Mouse (Mus musculus) midbrain, embryonic 11.5 days (tissue): ENCODE data around the gene Prkrip1. TPM values are rescaled to one million over a fixed set of nuclear protein-coding genes. Genes with fewer than 3 reads are reported as not detected.

ENCODE experiments used
- ATAC-seq: fragments of 200-750 bp; cut with Nextera tagmentation; 2 replicates; pipeline ENCODE4 v1.8.0; 2017; ENCODE audit warnings: moderate TSS enrichment, moderate library complexity; ENCODE audit not compliant: low FRiP score
- DNase-seq: peaks from one replicate; pipeline ENCODE4 v3.0.0; 2015; ENCODE audit warnings: low spot score; ENCODE audit errors: missing footprints
- H3K27ac ChIP-seq: fragments of 300-500 bp; sonication (generic); 2 replicates; pipeline ENCODE4 v1.5.1; 2014; ENCODE audit warnings: low read depth, low read length
- H3K27me3 ChIP-seq: fragments of 300-500 bp; sonication (generic); 2 replicates; pipeline ENCODE4 v1.6.1; 2014; ENCODE audit warnings: mild to moderate bottlenecking, low read length, moderate library complexity, mixed read lengths; ENCODE audit not compliant: control insufficient read depth, insufficient read depth
- H3K36me3 ChIP-seq: fragments of 300-500 bp; sonication (generic); 2 replicates; pipeline ENCODE4 v1.6.1; 2014; ENCODE audit warnings: mild to moderate bottlenecking, low read length, moderate library complexity, mixed read lengths; ENCODE audit not compliant: control insufficient read depth, insufficient read depth
- H3K4me1 ChIP-seq: fragments of 300-500 bp; sonication (generic); 2 replicates; pipeline ENCODE4 v1.6.1; 2014; ENCODE audit warnings: low read length; ENCODE audit not compliant: control insufficient read depth, insufficient read depth
- H3K4me2 ChIP-seq: fragments of 300-500 bp; sonication (generic); 2 replicates; pipeline ENCODE4 v1.6.1; 2014; ENCODE audit warnings: mild to moderate bottlenecking, moderate library complexity
- H3K4me3 ChIP-seq: fragments of 300-500 bp; sonication (generic); 2 replicates; pipeline ENCODE4 v1.5.1; 2014; ENCODE audit warnings: low read depth, low read length
- H3K9ac ChIP-seq: fragments of 300-500 bp; sonication (generic); 2 replicates; pipeline ENCODE4 v1.6.1; 2014; ENCODE audit warnings: low read length
- H3K9me3 ChIP-seq: fragments of 300-500 bp; sonication (generic); 2 replicates; pipeline ENCODE4 v1.6.1; 2016; ENCODE audit warnings: low read length; ENCODE audit not compliant: control insufficient read depth
- WGBS: fragments of 180-500 bp; shearing (Covaris S2); extraction: QIAGEN DNeasy Blood & Tissue Kit; methylation state at CpG from one replicate; pipeline ENCODE4 v1.1.7; 2014; 5-methylcytosine and 5-hydroxymethylcytosine counted together
- polyA plus RNA-seq: library from polyadenylated mRNA; unstranded; fragments of >200 nt; fragmentation: Nextera tagmentation; extraction: Ambion mirVana; gene quantifications from 2 replicates; pipeline ENCODE4 v1.2.1, GENCODE M21; 2014

The Prkrip1 gene
- polyA plus RNA-seq, 1 experiment from 2014 or later, result 74.2 TPM

DNA sequence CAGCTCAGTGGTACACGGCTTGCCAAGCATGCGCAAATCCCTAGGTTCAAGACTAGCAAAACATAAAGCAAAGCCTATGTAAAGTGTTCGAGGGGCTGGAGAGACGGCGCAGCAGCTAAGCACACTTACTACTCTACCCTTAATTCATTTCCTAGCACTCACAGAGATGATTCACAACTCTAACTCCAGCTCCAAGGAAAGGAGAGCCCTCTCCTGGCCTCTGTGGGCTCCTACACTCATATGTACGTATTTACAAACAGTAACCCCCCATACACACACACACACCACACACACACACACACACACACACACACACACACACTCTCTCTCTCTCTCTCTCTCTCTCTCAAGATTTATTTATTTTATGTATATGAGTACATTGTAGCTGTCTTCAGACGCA lies 15.0 kb downstream of the Prkrip1 start:
- H3K9ac ChIP-seq, result no peak overlapping the region
- no peak overlapping the region for H3K4me3 ChIP-seq
- H3K27me3 ChIP-seq, result no peaks in the 10 kb centered on the region
- no peak overlapping the region for H3K4me2 ChIP-seq
- 93% methylated on average over 7 of the region's 7 CpGs for WGBS
- no peaks in the 10 kb centered on the region for H3K9me3 ChIP-seq
- no peaks in the 10 kb centered on the region for H3K4me1 ChIP-seq
- ATAC-seq (no peak), DNase-seq (peak; percentile 37)
- H3K27ac ChIP-seq, result no peak overlapping the region
- peaks cover 11% of the 10 kb centered on the region for H3K36me3 ChIP-seq

DNA sequence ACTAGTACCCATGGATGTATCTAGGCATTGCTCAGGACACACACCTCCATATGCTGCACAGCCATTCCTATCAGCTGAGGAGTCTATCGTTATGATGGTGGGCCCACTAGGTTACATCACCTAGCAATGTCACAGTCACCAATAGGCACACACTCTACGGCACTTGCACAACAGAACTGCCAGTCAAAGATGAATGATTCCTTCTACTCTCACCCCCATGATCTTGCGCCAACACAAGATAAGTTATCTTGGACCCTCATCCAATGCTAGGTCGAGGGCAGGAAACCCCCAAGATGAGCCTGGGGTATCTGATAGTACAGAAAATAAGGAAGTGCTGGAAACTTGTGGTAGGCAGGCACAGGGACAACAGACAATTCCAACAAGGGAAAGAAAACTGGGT lies 15.9 kb downstream of the Prkrip1 start:
- peak; percentile 75 for DNase-seq
- no peak overlapping the region for H3K9ac ChIP-seq
- 94% methylated on average over 4 of the region's 4 CpGs for WGBS
- H3K4me3 ChIP-seq, result no peak overlapping the region
- no peak for ATAC-seq
- H3K36me3 ChIP-seq, result peaks cover 8% of the 10 kb centered on the region
- H3K27ac ChIP-seq, result no peak overlapping the region
- H3K27me3 ChIP-seq, result no peaks in the 10 kb centered on the region
- no peaks in the 10 kb centered on the region for H3K9me3 ChIP-seq
- no peak overlapping the region for H3K4me2 ChIP-seq
- no peaks in the 10 kb centered on the region for H3K4me1 ChIP-seq

DNA sequence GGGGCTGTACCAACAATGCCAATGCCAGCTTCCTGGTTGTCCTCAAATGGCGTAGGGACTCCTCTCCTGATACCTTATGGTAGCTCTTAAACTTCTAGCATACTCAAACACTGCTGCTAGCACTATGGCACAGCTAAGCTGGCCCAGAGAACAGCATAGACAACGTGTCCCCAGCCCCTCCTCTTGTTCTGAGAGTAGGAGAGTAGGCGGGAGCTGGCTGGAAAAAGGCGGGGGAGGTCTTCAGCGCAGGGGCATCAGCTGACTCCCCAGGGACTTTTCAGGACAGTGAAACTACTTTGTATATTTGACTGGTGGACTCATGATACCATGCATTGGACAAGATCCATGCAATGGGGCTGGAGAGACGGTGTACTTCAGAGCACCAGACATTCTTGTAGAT lies 16.7 kb downstream of the Prkrip1 start:
- Histone ChIP-seq H3K36me3 (peaks cover 8% of the 10 kb centered on the region), H3K27me3 (no peaks in the 10 kb centered on the region), H3K4me2 (no peak overlapping the region), H3K27ac (no peak overlapping the region), H3K4me1 (no peaks in the 10 kb centered on the region), H3K4me3 (no peak overlapping the region), H3K9ac (no peak overlapping the region), H3K9me3 (no peaks in the 10 kb centered on the region)
- DNase-seq (peak; percentile 44), ATAC-seq (no peak)
- 90% methylated on average over 6 of the region's 6 CpGs for WGBS

DNA sequence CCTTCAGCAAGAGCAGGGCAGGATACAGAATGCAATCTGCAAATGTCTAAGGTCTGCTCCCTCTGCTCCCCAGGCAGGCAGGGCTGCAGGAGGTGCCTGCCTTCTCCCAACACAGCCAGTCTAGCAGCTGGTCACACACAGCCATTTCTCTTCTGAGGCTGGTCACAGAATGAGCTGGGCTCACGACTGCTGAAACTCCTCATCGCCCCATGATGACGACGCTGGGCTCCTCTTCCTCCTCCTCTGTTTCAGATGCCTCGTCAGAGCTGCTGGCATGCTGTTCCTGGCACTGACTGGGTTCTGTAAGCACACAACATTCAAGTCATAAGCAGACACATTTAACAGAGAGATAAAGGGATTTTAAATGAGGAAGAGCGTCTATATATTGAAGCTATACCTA lies 17.6 kb downstream of the Prkrip1 start:
- H3K9me3 ChIP-seq, result no peaks in the 10 kb centered on the region
- no peak overlapping the region for H3K27ac ChIP-seq
- WGBS, result 83% methylated on average over 6 of the region's 6 CpGs
- no peak overlapping the region for H3K4me2 ChIP-seq
- H3K36me3 ChIP-seq, result peaks cover 8% of the 10 kb centered on the region
- no peak overlapping the region for H3K4me3 ChIP-seq
- no peak for ATAC-seq
- H3K9ac ChIP-seq, result no peak overlapping the region
- H3K4me1 ChIP-seq, result no peaks in the 10 kb centered on the region
- peak; percentile 37 for DNase-seq
- no peaks in the 10 kb centered on the region for H3K27me3 ChIP-seq

DNA sequence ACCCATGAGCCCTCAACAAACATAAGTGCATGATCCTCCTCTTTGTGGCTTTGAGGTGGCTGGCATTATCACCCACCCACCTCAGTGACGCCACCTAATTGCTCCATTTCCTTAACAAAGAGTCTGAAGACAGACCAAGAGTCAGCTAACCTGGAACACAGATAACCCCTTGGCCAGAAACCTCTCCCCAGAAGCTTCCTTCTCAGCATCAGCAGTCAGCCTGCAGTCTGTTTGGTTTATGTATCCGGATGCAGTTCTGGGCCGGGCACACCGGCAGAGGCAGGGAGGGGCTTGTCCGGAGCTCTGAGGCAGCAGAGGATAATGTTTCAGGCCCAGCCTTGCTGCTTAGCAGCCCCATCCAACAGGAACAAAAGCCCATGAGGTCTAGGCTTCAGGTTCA lies 19.2 kb downstream of the Prkrip1 start:
- no peak overlapping the region for H3K27ac ChIP-seq
- H3K27me3 ChIP-seq, result no peaks in the 10 kb centered on the region
- H3K9ac ChIP-seq, result no peak overlapping the region
- peaks cover 6% of the 10 kb centered on the region for H3K36me3 ChIP-seq
- DNase-seq (peak; percentile 73), ATAC-seq (no peak)
- no peak overlapping the region for H3K4me2 ChIP-seq
- no peaks in the 10 kb centered on the region for H3K4me1 ChIP-seq
- 82% methylated on average over 5 of the region's 5 CpGs for WGBS
- no peak overlapping the region for H3K4me3 ChIP-seq
- H3K9me3 ChIP-seq, result no peaks in the 10 kb centered on the region

DNA sequence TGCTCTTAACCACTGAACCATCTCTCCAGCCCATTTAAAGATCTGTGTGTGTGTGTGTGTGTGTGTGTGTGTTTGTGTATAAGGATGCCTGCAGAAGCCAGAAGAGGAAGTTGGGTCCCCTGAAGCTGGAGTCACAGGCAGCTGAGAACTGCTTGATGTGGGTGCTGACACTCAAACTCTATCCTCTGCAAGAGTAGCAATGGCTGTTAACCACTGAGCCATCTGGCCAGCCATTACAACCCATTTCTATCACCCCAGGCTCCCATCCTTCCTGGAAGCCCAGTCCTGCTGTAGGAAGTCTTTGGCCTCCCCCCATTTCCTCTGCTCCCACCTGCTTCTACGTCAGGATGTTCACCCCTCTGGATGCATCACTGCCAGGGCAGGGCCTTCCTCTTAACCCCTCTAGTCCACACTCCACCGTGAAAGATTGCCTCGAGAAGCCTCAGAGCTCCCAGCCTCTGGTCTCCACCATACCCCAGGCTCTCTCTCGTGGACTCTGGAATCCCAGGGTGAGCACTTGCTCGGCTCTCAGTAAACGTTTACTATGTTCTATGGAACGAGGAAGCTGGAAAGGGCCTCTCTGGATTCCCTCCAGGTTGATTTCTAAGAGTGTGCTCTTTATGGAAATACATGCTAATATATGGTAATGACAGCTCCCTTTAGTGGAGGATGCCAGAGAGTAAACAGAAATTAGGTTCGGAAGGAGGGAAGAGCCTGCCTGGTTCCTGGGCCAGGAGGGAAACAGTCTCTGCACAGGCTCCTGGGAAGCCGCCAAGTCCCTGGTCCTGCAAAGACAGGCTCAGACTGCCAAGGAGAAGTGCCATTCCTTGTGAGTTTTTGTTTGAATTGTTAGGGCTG lies 24.9 kb downstream of the Prkrip1 start:
- Histone ChIP-seq H3K4me1 (peaks cover 9% of the 10 kb centered on the region), H3K27me3 (no peaks in the 10 kb centered on the region), H3K4me3 (no peak overlapping the region), H3K36me3 (no peaks in the 10 kb centered on the region; the same call in 1 of the 2 replicates), H3K27ac (peak overlapping the region; percentile 14; the same call in 1 of the 2 replicates), H3K4me2 (no peak overlapping the region), H3K9me3 (no peaks in the 10 kb centered on the region), H3K9ac (no peak overlapping the region)
- 64% methylated on average over 9 of the region's 9 CpGs for WGBS
- DNase-seq (no peak), ATAC-seq (no peak)

DNA sequence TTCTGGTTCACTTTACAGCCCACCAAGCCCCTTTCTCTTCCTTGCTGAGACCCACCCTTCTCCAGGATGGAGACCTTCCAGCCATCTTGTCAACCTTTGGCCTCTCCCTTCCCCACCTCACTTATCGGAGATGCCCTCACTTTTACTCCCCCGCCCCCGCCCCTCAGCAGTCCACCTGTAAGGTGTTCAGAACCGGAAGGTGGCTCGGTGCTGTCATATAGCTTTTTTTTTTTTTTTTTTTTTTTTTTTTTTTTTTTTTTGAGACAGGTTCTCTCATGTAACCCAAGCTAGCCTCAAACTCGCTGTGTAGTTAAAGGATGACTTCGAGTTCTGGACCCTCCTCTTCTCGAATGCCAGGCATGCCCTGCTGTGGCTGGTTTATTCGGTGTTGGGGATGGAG lies 25.8 kb downstream of the Prkrip1 start:
- no peaks in the 10 kb centered on the region for H3K36me3 ChIP-seq
- no peak overlapping the region for H3K4me2 ChIP-seq
- ATAC-seq, result no peak
- peaks cover 9% of the 10 kb centered on the region for H3K4me1 ChIP-seq
- H3K4me3 ChIP-seq, result no peak overlapping the region
- no peak overlapping the region for H3K9ac ChIP-seq
- H3K27ac ChIP-seq, result no peak overlapping the region
- WGBS, result 79% methylated on average over 9 of the region's 9 CpGs
- peaks cover 4% of the 10 kb centered on the region for H3K9me3 ChIP-seq
- peak; percentile 37 for DNase-seq
- no peaks in the 10 kb centered on the region for H3K27me3 ChIP-seq

DNA sequence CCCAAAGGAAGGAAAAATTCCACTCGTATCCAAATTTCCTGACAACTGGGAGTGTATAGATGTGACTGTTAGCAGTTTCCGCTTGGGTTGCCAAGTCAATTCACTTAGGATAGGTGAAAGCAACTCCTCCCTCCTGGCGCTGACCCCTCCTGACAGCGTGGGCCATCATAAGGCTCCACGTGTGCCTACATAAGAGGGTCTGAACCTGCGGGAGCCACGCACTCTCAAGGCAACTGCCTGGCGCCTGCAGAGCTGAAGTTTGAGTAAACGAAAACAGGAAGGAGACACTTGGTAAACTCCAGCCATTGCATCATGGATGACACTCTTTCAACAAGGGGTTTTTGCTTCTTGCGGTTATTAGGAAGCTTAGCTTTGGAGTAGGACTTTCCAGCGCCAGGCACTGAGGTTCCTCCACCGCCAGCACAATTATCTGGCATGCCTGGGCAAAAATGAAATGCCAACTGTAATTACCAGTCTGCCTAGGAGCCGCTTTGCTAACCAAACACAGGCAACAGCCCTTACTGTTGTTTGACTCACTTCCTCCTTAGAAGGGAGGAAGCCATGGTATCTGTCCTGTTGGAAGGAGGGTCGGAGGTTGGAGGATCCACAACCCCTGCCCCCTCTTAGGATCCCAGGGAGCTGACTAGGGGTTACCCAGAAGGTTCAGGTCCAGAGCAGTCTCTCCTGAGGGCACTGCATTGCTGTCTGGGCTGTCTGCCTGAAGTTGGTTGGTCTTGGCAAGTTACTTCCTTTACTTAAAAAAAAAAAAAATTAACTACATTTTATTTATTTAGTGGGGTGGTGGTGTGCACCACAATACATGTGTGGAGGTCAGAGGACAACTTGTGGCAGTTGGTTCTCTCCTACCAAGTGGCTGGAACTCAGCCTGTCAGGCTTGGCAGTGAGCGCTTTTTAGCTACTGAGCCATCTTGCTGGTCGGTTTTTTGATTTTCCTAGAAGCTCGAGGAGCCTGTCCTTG lies 27.1 kb downstream of the Prkrip1 start:
- peak overlapping the region; percentile 43 for H3K4me3 ChIP-seq
- ATAC-seq (no peak), DNase-seq (peak; percentile 87)
- WGBS, result 45% methylated on average over 17 of the region's 17 CpGs
- H3K9me3 ChIP-seq, result peaks cover 5% of the 10 kb centered on the region
- peak overlapping the region; percentile 20; the same call in 1 of the 2 replicates for H3K9ac ChIP-seq
- no peaks in the 10 kb centered on the region for H3K27me3 ChIP-seq
- H3K36me3 ChIP-seq, result no peaks in the 10 kb centered on the region
- peaks cover 9% of the 10 kb centered on the region for H3K4me1 ChIP-seq
- H3K27ac ChIP-seq, result no peak overlapping the region
- H3K4me2 ChIP-seq, result peak overlapping the region; percentile 75
